Mouse (Mus musculus) stomach, postnatal 0 days (tissue): ENCODE measurements around the gene Sema7a.

Source experiments
- CTCF ChIP-seq: IDR thresholded peaks from 2 replicates; pipeline ENCODE4 v1.5.1; 2016; ENCODE audit warnings: antibody characterized with exemption, low read depth, mild to moderate bottlenecking, moderate library complexity
- EP300 ChIP-seq: optimal IDR thresholded peaks from 2 replicates; pipeline ENCODE3; 2016; ENCODE audit warnings: antibody characterized with exemption

DNA sequence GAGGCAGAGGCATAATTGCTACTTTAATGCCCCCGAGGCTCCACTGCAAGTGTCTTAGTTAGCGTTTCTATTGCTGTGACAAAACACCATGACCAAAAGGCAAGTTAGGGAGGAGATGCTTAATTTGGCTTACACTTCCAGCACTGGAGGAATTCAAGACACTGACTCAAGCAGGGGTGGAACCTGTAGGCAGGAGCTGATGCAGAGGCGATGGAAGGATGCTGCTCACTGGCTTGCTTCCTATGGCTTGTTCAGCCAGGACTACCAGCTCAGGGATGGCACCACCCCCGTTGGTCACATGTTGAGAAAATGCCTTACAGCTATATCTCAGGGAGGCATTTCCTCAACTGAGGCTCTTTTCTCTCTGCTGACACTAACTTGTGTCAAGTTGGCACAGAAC lies 37.8 kb upstream of the Sema7a start:
- TF ChIP-seq CTCF: no peak
- no peak for TF ChIP-seq EP300
